8 mouse cellular contexts compared by ENCODE assay signal in genomic region chr2:153345071-153345453, GRCm38 (mm10). TPM values are rescaled to one million over a fixed set of nuclear protein-coding genes. Genes with fewer than 3 reads are reported as not detected.
DNase-seq lines count a peak whose midpoint lies in the region; ATAC-seq and TF ChIP-seq lines count a peak whose summit lies in the region.

No protein-coding gene starts in this region.

- TF ChIP-seq RAD21 in MEL (IDR thresholded peaks at IDR 0.05; ENCODE audit: low read depth, low read length), result no peak

- TF ChIP-seq POLR2A in MEL (IDR thresholded peaks at IDR 0.05; ENCODE audit: control insufficient read depth in 1 of 2, insufficient read depth in 1 of 2, low read depth in 1 of 2, low read length in 2 of 2, poor library complexity in 1 of 2), result no peak; a peak in 1 of 4 replicates

- 8% methylated on average over 11 of the region's 11 CpGs for WGBS in forebrain, embryonic 12.5 days
- 6% methylated on average over 11 of the region's 11 CpGs for WGBS in liver, embryonic 13.5 days (ENCODE audit: insufficient replicate concordance)

- no peaks in the 10 kb centered on the region for H3K27me3 ChIP-seq in MEL (ENCODE audit: control insufficient read depth in 1 of 2, insufficient read depth in 2 of 2, low read length in 2 of 2)
- H3K27me3 ChIP-seq in forebrain, embryonic 12.5 days, result no peaks in the 10 kb centered on the region
- no peaks in the 10 kb centered on the region for H3K27me3 ChIP-seq in liver, embryonic 13.5 days

- peak in 1 of 2 experiments; percentile 51; a peak in 2 of 4 replicates for TF ChIP-seq EP300 in MEL (IDR thresholded peaks at IDR 0.05; ENCODE audit: low read depth in 1 of 2, low read length in 2 of 2)

- H3K4me1 ChIP-seq in MEL (ENCODE audit: control insufficient read depth in 1 of 2, insufficient read depth in 2 of 2, low read length in 2 of 2), result peaks cover 23 to 32% of the 10 kb centered on the region in 2 experiments
- H3K4me1 ChIP-seq in forebrain, embryonic 12.5 days, result peaks cover 29% of the 10 kb centered on the region
- H3K4me1 ChIP-seq in liver, embryonic 13.5 days (replicated peaks), result peaks cover 63% of the 10 kb centered on the region

- H3K4me2 ChIP-seq in forebrain, embryonic 12.5 days, result peak overlapping the region; percentile 68
- peak overlapping the region; percentile 70 for H3K4me2 ChIP-seq in liver, embryonic 13.5 days

- peaks cover 2 to 47% of the 10 kb centered on the region in 2 experiments; a peak in 3 of 4 replicates for H3K36me3 ChIP-seq in MEL (ENCODE audit: control insufficient read depth in 1 of 2, insufficient read depth in 2 of 2, low read length in 2 of 2)
- no peaks in the 10 kb centered on the region for H3K36me3 ChIP-seq in forebrain, embryonic 12.5 days (replicated peaks)
- H3K36me3 ChIP-seq in liver, embryonic 13.5 days, result peaks cover 5% of the 10 kb centered on the region; the same call in 1 of the 2 replicates

- H3K9ac ChIP-seq in MEL (ENCODE audit: control insufficient read depth, low read depth, low read length, poor library complexity, severe bottlenecking), result peak overlapping the region; percentile 78
- peak overlapping the region; percentile 71 for H3K9ac ChIP-seq in forebrain, embryonic 12.5 days
- H3K9ac ChIP-seq in liver, embryonic 13.5 days, result peak overlapping the region; percentile 97

- H3K9me3 ChIP-seq in MEL (replicated peaks; ENCODE audit: insufficient read depth, low read length), result no peaks in the 10 kb centered on the region
- no peaks in the 10 kb centered on the region for H3K9me3 ChIP-seq in forebrain, embryonic 12.5 days
- no peaks in the 10 kb centered on the region for H3K9me3 ChIP-seq in liver, embryonic 13.5 days (replicated peaks)

- no peak for TF ChIP-seq CTCF in MEL (IDR thresholded peaks at IDR 0.05 in 2 of 3, conservative IDR thresholded peaks at IDR 0.05 in 1 of 3; ENCODE audit: control insufficient read depth in 1 of 3, insufficient read depth in 1 of 3, low read depth in 2 of 3, low read length in 3 of 3, poor library complexity in 1 of 3, severe bottlenecking in 1 of 3)

- peak; percentile 28 for DNase-seq in layer of hippocampus, adult 11-12 months (ENCODE audit: low spot score)
- DNase-seq in layer of hippocampus, adult 9-10 months (ENCODE audit: low spot score), result no peak
- DNase-seq in MEL (ENCODE audit: low read depth, low spot score), result no peak
- DNase-seq in liver, embryonic 13.5 days, result no peak
- no peak for DNase-seq in adrenal gland, adult 2 months
- DNase-seq in right cerebral cortex, postnatal 36 days (ENCODE audit: low spot score in 2 of 2), result no peak
- no peak for DNase-seq in thymus, postnatal 0 days (ENCODE audit: low spot score)

- peaks cover 36% of the 10 kb centered on the region for H3K79me2 ChIP-seq in MEL (ENCODE audit: control insufficient read depth, insufficient read depth, low read length, poor library complexity)

- no peak for ATAC-seq in forebrain, embryonic 12.5 days (ENCODE audit: low FRiP score)
- ATAC-seq in liver, embryonic 13.5 days (ENCODE audit: low read depth), result no peak

- peak overlapping the region; percentile 65 to 69 for H3K4me3 ChIP-seq in MEL (ENCODE audit: control insufficient read depth in 1 of 2, insufficient read depth in 1 of 2, low read depth in 2 of 2, low read length in 2 of 2)
- H3K4me3 ChIP-seq in forebrain, embryonic 12.5 days (replicated peaks), result peak overlapping the region; percentile 91
- peak overlapping the region; percentile 92 for H3K4me3 ChIP-seq in liver, embryonic 13.5 days (replicated peaks)

- peak overlapping the region; percentile 81 for H3K27ac ChIP-seq in MEL (ENCODE audit: control insufficient read depth, low read depth, low read length)
- peak overlapping the region; percentile 75 for H3K27ac ChIP-seq in forebrain, embryonic 12.5 days
- H3K27ac ChIP-seq in liver, embryonic 13.5 days, result peak overlapping the region; percentile 96

TF ChIP-seq in MEL, 35 proteins besides CTCF, POLR2A, EP300 and RAD21:
- TF ChIP-seq E2F4 (IDR thresholded peaks at IDR 0.05; ENCODE audit: borderline replicate concordance, low read depth, low read length), result no peak; the same call in 1 of the 2 replicates
- TF ChIP-seq NELFE (IDR thresholded peaks at IDR 0.05; ENCODE audit: low read depth, low read length), result peak; percentile 42
- TF ChIP-seq POLR2AphosphoS2 (IDR thresholded peaks at IDR 0.05; ENCODE audit: low read length), result no peak
- TF ChIP-seq ZC3H11A (IDR thresholded peaks at IDR 0.05; ENCODE audit: low read depth, low read length), result no peak
- 0 out of 2 replicates have a peak, but pooled peaks have one; percentile 4 for TF ChIP-seq GATA1 (IDR thresholded peaks at IDR 0.05; ENCODE audit: low read depth, low read length)
- peak; percentile 63; the same call in 1 of the 2 replicates for TF ChIP-seq MYB (IDR thresholded peaks at IDR 0.05; ENCODE audit: low read depth, low read length)
- TF ChIP-seq CHD1 (IDR thresholded peaks at IDR 0.05; ENCODE audit: low read depth, low read length), result no peak
- TF ChIP-seq JUND (IDR thresholded peaks at IDR 0.05; ENCODE audit: low read depth, low read length), result no peak
- TF ChIP-seq UBTF (IDR thresholded peaks at IDR 0.05; ENCODE audit: borderline replicate concordance, insufficient read depth, low read depth, low read length), result no peak
- TF ChIP-seq TCF12 (IDR thresholded peaks at IDR 0.05; ENCODE audit: low read depth, low read length), result 0 out of 2 replicates have a peak, but pooled peaks have one; percentile 1
- no peak for TF ChIP-seq MYC (IDR thresholded peaks at IDR 0.05; ENCODE audit: low read depth, low read length)
- TF ChIP-seq USF1 (IDR thresholded peaks at IDR 0.05; ENCODE audit: low read depth, low read length), result no peak
- TF ChIP-seq GABPA (IDR thresholded peaks at IDR 0.05; ENCODE audit: low read depth, low read length), result no peak
- TF ChIP-seq BHLHE40 (IDR thresholded peaks at IDR 0.05; ENCODE audit: borderline replicate concordance, low read depth, low read length), result peak; percentile 46; the same call in 1 of the 2 replicates
- TF ChIP-seq USF2 (IDR thresholded peaks at IDR 0.05; ENCODE audit: borderline replicate concordance in 1 of 2, insufficient read depth in 1 of 2, low read depth in 1 of 2, low read length in 2 of 2), result no peak
- no peak for TF ChIP-seq SIN3A (IDR thresholded peaks at IDR 0.05; ENCODE audit: low read length)
- no peak for TF ChIP-seq MAX (IDR thresholded peaks at IDR 0.05; ENCODE audit: low read length)
TF ChIP-seq in MEL: peak in this region for 5.

RNA-seq across cellular contexts. Expression of gene Asxl1, which starts 0.6 kb away (rescaled TPM):
- 15.2 and 20.6 TPM in 2 replicates for total RNA-seq in MEL (2012; rRNA removed)
- 10 to 100 TPM in 1 of 2 experiments, not detected in 1; 35.5 TPM for polyA plus RNA-seq in MEL (2012; ENCODE audit: insufficient read depth in 1 of 2, insufficient read length in 2 of 2, low read depth in 1 of 2, low replicate concordance in 2 of 2, missing spikeins in 1 of 2)
- 15.2 and 19.3 TPM in 2 replicates for polyA plus RNA-seq in forebrain, embryonic 12.5 days (2016; fragmentation: Nextera tagmentation; extraction: Ambion mirVana)
- polyA plus RNA-seq in liver, embryonic 13.5 days (2015; fragmentation: Nextera tagmentation; extraction: Ambion mirVana), result 5.6 and 5.9 TPM in 2 replicates
- total RNA-seq in adrenal gland, adult 2 months (2021), result 10 to 100 TPM; 20.5 to 24.7 TPM
- polyA plus RNA-seq in adrenal gland, adult 2 months (2012; rRNA removed), result 7.3 and 7.5 TPM in 2 replicates
- 13.3 and 15.6 TPM in 2 replicates for polyA plus RNA-seq in thymus, postnatal 0 days (2015; fragmentation: Nextera tagmentation; extraction: Ambion mirVana)

RNA-seq across cellular contexts. Expression of gene Kif3b, which starts 53.8 kb away (rescaled TPM):
- 10.0 and 11.0 TPM in 2 replicates for total RNA-seq in MEL (2012; rRNA removed)
- 10 to 100 TPM; 17.9 to 34.2 TPM for polyA plus RNA-seq in MEL (2012; ENCODE audit: insufficient read depth in 1 of 2, insufficient read length in 2 of 2, low read depth in 1 of 2, low replicate concordance in 2 of 2, missing spikeins in 1 of 2)
- 11.4 and 11.9 TPM in 2 replicates for polyA plus RNA-seq in forebrain, embryonic 12.5 days (2016; fragmentation: Nextera tagmentation; extraction: Ambion mirVana)
- 1.8 and 2.2 TPM in 2 replicates for polyA plus RNA-seq in liver, embryonic 13.5 days (2015; fragmentation: Nextera tagmentation; extraction: Ambion mirVana)
- 10 to 100 TPM; 26.3 to 29.5 TPM for total RNA-seq in adrenal gland, adult 2 months (2021)
- 3.7 and 4.3 TPM in 2 replicates for polyA plus RNA-seq in adrenal gland, adult 2 months (2012; rRNA removed)
- 6.5 and 7.3 TPM in 2 replicates for polyA plus RNA-seq in thymus, postnatal 0 days (2015; fragmentation: Nextera tagmentation; extraction: Ambion mirVana)
